Mouse (Mus musculus) cerebellum, adult 8-10 months (tissue): Measurements from ENCODE around the gene Synpo2.
A peak's percentile ranks its signal among the peaks of the same experiment; 100 is the strongest.

Experiments used
- DNase-seq: peaks from one replicate; pipeline ENCODE4 v3.0.0; 2022

The Synpo2 gene

GRCm38 (mm10) chr3:123235921-123236320 is at the start of gene Synpo2:
Gene Synpo2, minus strand, starts transcription at chr3:123236149.
- DNase-seq = peak; percentile 11

DNA sequence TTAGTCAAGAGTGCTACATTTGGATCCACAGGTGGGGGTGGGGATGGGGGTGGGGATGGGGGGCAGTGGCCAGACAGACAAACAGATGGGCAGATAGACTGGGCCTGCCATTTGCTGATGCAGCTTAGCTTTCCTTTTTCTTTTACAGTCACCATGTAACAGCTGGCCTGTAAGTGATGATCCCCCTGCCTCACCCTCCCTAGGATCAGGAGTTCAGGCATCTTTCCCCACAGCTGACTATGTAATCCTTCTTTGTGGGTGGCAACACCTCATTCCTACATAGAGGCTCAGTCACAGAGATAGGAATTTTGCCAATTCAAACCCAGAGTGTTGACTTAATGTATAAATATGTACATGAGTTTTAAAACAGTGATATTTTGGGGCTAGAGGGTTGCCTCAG is 49.7 kb upstream of the Synpo2 start:
- DNase-seq = no peak

DNA sequence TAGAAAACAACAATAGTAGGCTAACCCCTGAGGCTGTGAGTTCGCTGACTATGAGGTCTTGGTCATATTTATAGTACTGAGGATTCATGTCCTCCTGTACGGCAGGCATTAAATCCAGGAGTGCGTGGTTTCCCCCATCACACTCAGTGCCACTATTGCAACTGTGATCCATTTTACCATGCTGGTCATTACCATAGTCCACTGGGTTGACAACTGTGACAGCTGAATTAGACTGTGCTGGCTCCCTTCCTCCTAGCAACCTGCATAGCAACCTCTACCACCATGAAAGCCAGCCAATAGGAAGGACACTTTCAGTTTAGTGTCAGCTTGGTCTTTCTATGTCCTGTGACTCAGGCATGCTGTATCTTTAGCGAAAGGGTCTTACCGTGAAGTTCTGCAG is 48.3 kb upstream of the Synpo2 start:
- no peak for DNase-seq

- no peak for DNase-seq
Measured at GRCm38 (mm10) chr3:123282866-123283615, 47.1 kb upstream of the Synpo2 start.

- peak; percentile 46 for DNase-seq
Measured at GRCm38 (mm10) chr3:123267741-123268201, 31.8 kb upstream of the Synpo2 start.

DNA sequence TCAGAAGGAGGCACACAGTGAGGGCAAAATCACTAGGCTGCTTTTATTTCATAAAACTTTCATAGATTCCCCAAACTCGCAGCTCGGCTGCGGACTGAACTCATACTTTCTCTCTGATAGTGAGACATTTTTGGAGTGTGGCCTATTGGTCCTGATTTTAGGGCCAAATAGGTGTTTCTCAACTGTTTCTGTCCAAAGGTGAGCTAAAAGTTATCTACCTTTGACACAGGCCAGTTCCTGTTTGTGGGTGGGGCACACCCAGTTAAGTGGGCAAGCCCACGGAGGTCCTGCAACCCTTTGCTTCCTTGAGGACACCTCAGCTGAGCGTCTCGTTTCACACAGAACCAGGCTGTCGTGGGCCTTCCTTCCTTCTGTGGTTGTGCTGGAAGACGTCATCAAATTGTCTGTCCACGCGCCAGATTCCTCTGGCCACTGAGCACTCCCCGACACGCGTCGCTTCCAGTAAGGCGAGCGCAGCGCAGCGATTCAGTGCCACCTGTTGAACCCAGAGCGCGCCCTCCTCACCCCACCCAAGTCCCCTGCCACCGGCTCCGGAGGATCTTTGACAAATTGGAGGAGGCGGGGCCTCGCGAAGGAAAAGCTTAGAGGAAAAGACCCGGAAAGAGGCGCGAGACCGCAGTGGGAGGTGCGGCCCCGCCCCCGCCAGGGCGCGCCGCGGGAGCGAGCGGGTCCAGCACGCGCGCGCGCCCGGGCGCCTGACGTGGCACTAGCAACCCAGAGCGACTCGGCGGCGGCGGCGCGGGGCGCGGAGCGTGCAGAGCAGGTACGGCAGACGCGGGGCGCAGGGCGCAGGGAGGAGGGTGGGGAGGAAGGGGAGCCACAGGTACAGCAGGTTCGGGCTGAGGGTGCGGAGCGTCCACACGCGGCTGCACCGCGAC is 31.1 kb upstream of the Synpo2 start, which contains the start of gene Sec24d:
Sec24d (plus strand) TSS at position 703 of the 899 bp plus-strand sequence.
- DNase-seq = peak; percentile 58

DNA sequence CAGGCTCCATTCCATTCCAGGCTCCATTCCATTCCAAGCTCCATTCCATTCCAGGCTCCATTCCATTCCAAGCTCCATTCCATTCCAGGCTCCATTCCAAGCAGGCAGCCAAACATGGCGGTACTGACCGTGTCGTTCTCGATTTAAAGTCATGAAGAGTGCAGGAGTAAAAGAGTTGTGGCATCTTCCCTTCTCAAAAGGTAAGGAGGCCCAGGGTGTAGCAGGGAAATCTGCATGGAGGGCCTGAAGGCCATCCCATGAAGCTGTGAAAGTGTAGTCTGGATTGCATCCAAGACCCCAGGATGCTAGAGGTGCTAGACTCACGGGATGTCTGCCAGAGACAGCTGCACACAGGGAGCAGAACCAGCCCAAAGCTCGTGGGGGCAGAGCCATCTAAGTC is 28.8 kb upstream of the Synpo2 start:
- no peak for DNase-seq

DNA sequence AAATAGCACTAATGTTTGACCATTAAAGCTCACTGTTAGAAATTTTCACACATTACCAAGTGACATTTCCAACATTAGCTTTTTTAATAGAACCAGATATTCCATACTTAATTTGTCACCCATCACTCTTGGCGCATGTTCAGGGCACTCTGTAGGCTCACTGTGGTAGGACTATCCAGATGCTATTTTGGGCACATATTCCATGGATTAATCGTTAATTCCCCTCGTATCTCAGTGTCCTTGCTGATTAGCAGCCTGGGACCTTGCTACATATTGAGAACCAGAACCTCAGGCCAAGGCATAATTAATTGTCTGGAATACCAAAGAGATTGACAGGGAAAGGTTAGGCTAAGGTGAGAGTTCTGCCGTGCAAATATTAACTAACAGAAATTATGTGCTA is 22.8 kb upstream of the Synpo2 start:
- DNase-seq = no peak

- DNase-seq = no peak
Measured at GRCm38 (mm10) chr3:123256181-123257101, 20.5 kb upstream of the Synpo2 start.

DNA sequence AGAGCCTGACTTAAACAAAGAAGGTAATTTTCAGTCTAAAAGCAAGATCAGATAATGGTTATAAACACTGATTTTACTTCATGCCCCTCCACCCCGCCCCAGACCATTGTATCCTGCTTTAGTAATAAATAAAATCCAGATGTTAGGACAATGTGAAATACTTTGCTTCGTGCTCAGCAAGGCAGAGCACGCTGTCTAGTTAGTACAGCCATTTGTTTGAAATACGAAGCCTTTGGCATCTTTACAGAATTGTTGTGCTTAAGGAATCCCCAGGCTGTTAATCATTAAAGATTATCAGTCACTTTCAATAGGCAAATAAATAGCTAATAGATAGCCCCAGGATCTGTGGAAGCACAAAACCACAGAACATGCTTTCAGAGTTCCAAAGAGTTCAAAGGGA is 9.7 kb upstream of the Synpo2 start:
- DNase-seq = no peak

DNA sequence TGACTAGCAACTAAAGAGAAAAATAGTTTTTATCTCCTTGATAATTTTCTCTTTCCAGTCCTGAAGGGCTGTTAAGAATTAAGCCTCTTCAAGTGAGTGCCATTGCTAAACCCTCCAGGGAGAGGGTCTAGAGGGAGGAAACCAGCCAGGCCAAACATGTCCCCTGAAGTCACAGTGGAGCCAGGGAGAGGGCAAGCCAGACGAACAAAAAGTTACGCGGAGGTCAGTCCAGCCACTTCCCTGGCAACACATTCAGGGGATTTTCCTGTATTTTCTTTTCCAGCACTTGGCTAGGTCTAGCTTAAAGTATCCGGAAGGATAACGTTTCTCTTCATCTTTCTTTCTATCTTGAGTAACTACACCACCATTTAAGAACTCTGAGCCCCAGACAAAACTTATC is 8.4 kb upstream of the Synpo2 start:
- no peak for DNase-seq

GRCm38 (mm10) chr3:123237446-123237845 is 1.5 kb upstream of the Synpo2 start:
- no peak for DNase-seq

DNA sequence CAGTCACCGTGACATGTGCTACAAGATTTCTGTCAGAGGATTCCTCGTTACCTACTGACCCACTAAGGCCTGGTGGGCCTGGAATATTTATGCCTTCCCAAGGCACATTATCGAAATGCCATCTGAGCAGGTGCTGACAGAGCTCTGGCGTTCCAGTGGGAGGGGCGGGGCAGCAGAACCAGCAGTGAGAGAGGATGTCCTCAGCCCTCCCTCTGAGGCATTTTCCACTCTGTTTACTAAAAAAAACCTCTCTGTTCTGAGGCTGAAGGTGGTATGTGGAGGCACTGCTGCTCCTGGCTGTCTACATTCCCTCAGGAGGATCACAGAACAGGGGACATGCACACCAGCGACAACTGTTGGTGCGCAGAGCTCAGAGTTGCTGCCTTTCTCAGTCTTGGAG is 1.1 kb upstream of the Synpo2 start:
- DNase-seq = no peak

GRCm38 (mm10) chr3:123235495-123235894 is 454 bp downstream of the Synpo2 start:
- DNase-seq = no peak

DNA sequence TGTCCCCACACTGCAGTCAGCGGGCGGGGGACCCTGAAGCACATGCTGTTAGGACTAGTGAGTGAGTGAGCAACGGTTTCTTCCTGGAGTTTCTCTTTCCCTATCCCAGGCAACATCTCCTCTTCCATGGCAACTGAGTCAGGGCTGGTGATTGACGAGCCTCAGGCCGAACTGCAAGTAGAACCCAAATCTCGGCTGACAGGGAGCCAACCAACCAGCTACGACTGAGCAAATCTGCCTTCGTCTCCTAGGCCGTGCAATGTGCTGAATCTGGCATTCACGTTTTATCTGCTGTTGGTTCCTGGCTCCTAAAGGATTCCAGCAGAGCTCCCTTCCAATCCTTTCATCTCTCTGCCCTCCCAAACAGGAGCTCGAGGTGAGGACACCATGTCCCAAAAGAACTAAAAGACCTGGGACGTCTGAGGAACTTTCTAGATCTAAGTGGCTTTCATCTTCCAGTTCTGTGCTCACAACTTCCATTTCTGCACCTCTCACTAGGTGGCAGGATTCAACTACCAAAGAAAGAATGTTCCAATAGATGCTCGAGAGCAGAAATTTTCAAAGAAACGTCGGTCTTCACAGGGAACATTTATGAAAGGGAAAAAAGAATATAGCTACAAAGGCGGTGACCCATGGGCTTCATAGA is 1.6 kb downstream of the Synpo2 start:
- DNase-seq = peak; percentile 16

- no peak for DNase-seq
Measured at GRCm38 (mm10) chr3:123231639-123232038, 4.3 kb downstream of the Synpo2 start.

DNA sequence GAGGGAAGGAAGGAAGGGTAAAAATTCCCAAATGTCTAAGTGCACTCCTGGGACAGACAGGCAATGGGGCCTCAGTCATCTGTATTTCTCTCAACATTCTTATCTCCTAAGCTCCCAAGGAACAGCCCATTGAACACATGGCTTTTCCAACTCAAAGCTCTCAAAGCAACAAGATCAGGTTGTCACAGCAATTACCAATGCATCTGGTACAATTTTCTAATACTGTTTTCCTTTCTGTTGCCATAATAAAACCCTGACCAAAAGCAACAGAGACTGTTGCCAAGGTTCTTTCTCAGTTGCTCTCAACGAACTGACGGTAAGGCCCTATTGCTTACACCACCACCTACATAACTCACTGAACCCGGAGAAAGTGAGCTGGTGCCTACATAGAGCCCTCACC is 8.7 kb downstream of the Synpo2 start:
- no peak for DNase-seq

DNA sequence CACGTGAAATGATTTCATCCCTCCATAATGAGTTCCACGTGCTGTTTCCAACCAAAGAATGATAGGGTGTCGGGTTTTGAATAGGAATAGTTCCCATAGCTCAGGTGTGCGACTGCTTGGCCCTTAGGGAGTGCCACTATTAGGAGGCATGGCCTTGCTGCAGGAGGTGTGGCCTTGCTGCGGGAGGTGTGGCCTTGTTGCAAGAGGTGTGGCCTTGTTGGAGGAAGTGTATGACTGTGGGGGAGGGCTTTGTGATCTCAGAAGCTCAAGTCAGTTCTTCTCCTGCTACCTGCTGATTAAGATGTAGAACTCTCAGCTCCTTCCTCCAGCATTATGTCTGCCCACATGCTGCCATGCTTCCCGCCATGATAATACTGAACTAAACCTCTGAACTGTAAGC is 17.3 kb downstream of the Synpo2 start:
- DNase-seq = no peak

DNA sequence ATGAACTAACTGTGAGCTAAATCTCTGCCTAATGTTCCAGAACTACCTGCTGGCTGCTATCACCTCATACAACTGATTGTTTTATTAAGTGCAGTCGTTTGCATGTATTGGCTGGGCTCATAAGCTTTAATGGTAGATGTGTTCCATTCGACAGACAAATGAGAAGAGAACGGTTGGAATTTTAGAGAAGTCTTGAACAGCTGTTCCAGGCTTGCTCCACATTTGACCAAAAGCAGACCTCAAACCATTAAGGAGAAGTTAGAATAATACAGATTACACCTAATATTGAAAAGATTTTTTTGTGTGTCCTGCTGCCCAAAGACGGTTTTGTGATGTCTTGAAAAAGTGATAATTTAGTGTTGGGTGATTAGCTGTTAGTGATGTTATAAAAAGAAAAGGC is 27.1 kb downstream of the Synpo2 start:
- no peak for DNase-seq

DNA sequence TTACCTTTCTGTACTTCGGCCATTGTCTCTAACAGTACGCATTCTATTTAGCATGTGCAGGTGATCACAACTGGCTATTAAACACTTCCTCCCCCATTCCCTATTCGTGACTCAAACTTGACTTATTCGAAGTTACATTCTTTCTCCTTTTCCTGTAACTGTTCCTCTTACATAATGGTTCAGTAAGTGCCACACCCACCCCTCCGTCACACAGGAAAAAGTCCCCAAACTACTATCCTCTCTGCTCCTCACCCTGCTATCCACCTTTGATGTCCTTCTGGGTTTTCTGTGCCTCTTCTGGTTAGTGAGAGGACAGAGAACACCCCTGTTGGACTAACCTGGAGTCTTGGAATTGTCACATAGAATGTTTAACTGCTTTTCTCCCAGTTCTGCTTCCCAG is 28.6 kb downstream of the Synpo2 start:
- no peak for DNase-seq

DNA sequence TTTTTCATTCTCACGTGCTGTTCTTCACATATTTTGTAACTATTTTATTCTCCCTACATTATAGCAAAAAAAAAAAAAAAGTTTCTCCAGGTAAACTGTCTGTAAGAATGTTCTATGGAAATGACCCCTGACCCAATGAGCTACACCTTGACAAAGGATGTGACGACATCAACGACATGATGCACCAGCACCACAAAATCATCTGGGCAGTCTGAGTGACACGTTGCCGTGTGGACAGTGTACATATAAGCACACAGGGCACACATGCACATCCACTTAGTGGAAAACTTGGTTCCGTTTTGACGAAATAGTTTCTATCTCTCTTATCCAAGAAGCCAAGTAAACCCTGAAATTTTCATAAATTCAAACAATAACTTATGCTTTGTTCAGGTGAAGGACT is 30.5 kb downstream of the Synpo2 start:
- DNase-seq = no peak

GRCm38 (mm10) chr3:123205065-123205464 is 30.9 kb downstream of the Synpo2 start:
- no peak for DNase-seq
